Mouse (Mus musculus) heart, embryonic 12.5 days (tissue): ENCODE measurements at regions not wholly inside any gene's neighbourhood (a gene's known extent, or its start where the extent isn't known, plus 50 kb on each side); places are given as distances from the start of the nearest gene placed in this dataset.

Source experiments
- ATAC-seq: fragments of 200-750 bp; cut with Nextera tagmentation; 2 replicates; pipeline ENCODE4 v1.8.0; 2017; ENCODE audit warnings: moderate TSS enrichment, moderate library complexity; ENCODE audit not compliant: insufficient number of reproducible peaks, low FRiP score
- H3K27ac ChIP-seq: fragments of 300-500 bp; sonication (generic); 2 replicates; pipeline ENCODE4 v1.5.1; 2016; ENCODE audit warnings: mild to moderate bottlenecking, moderate library complexity; ENCODE audit not compliant: poor library complexity, severe bottlenecking
- H3K27me3 ChIP-seq: fragments of 300-500 bp; sonication (generic); replicated peaks from 2 replicates; pipeline ENCODE4 v1.6.1; 2016; ENCODE audit warnings: mild to moderate bottlenecking, moderate library complexity
- H3K36me3 ChIP-seq: fragments of 300-500 bp; sonication (generic); 2 replicates; pipeline ENCODE4 v1.6.1; 2016; ENCODE audit warnings: mild to moderate bottlenecking, moderate library complexity
- H3K4me1 ChIP-seq: fragments of 300-500 bp; sonication (generic); replicated peaks from 2 replicates; pipeline ENCODE4 v1.6.1; 2016; ENCODE audit warnings: mild to moderate bottlenecking
- H3K4me2 ChIP-seq: fragments of 300-500 bp; sonication (generic); 2 replicates; pipeline ENCODE4 v1.6.1; 2016; ENCODE audit warnings: mild to moderate bottlenecking, moderate library complexity
- H3K4me3 ChIP-seq: fragments of 300-500 bp; sonication (generic); 2 replicates; pipeline ENCODE4 v1.5.1; 2016; ENCODE audit warnings: mild to moderate bottlenecking
- H3K9ac ChIP-seq: fragments of 300-500 bp; sonication (generic); 2 replicates; pipeline ENCODE4 v1.6.1; 2016; ENCODE audit warnings: mild to moderate bottlenecking, moderate library complexity
- H3K9me3 ChIP-seq: fragments of 300-500 bp; sonication (generic); replicated peaks from 2 replicates; pipeline ENCODE4 v1.6.1; 2016; ENCODE audit warnings: mild to moderate bottlenecking, moderate library complexity
- WGBS: fragments of 180-500 bp; shearing (Covaris S2); methylation state at CpG from one replicate; pipeline ENCODE4 v1.1.7; 2016; 5-methylcytosine and 5-hydroxymethylcytosine counted together

GRCm38 (mm10) chr4:5495012-5495411, 701.9 kb upstream of the Impad1 start:
- H3K4me1 ChIP-seq, result no peaks in the 10 kb centered on the region
- H3K36me3 ChIP-seq, result no peaks in the 10 kb centered on the region
- 61% methylated on average over 1 of the region's 1 CpGs for WGBS
- H3K4me3 ChIP-seq, result no peak overlapping the region
- no peak overlapping the region for H3K27ac ChIP-seq
- H3K9ac ChIP-seq, result no peak overlapping the region
- no peak for ATAC-seq
- no peak overlapping the region for H3K4me2 ChIP-seq
- H3K9me3 ChIP-seq, result no peaks in the 10 kb centered on the region
- no peaks in the 10 kb centered on the region for H3K27me3 ChIP-seq

DNA sequence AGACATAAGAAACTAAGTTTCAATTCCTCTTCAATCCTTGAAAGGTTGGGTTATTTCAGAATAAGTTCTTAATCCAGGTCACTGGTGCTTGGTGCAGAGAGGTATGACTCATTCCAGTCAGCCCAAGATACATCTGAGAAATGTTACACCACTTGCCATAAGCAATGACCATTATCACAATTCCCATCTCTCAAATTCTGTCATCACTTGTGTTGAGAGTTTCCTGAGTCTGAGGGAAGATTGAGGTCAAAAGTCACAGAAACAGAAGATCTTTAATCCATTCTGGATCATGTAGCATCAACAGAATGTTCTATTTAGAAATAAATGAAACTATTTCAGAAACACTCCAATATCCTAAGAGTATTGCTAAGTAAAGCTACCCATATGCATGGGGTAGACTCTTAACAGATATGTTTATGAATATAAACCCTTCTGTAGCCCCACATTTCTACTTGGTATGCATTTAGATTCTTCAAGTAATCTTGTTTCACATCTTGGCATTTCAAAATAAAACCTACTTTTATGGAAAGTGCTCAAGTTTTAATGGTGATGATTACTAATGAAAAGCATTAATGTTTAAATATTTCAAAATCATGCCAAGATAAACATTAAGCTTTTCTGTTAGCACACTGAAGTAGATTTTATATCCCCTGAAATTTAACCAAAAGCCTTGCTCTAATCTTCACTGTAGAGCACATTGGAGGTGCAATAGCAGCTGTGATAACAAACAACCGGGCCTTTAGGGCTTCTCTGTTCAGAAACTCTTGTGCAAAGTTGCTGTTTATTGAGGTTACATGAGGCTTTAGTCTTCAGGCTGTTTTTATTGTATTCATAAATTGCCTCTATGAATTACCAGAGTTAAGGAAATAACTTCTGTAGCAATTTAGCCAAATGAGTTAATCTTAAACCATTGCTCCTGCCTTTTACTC, 701.2 kb upstream of the Impad1 start:
- WGBS, result 54% methylated on average over 1 of the region's 1 CpGs
- no peak overlapping the region for H3K4me2 ChIP-seq
- H3K36me3 ChIP-seq, result no peaks in the 10 kb centered on the region
- no peak overlapping the region for H3K27ac ChIP-seq
- no peaks in the 10 kb centered on the region for H3K9me3 ChIP-seq
- H3K27me3 ChIP-seq, result no peaks in the 10 kb centered on the region
- no peaks in the 10 kb centered on the region for H3K4me1 ChIP-seq
- H3K9ac ChIP-seq, result no peak overlapping the region
- no peak overlapping the region for H3K4me3 ChIP-seq
- ATAC-seq, result no peak

GRCm38 (mm10) chr4:5486786-5487185, 693.6 kb upstream of the Impad1 start:
- Histone ChIP-seq H3K9ac (no peak overlapping the region), H3K4me3 (no peak overlapping the region)
- ATAC-seq, result no peak

DNA sequence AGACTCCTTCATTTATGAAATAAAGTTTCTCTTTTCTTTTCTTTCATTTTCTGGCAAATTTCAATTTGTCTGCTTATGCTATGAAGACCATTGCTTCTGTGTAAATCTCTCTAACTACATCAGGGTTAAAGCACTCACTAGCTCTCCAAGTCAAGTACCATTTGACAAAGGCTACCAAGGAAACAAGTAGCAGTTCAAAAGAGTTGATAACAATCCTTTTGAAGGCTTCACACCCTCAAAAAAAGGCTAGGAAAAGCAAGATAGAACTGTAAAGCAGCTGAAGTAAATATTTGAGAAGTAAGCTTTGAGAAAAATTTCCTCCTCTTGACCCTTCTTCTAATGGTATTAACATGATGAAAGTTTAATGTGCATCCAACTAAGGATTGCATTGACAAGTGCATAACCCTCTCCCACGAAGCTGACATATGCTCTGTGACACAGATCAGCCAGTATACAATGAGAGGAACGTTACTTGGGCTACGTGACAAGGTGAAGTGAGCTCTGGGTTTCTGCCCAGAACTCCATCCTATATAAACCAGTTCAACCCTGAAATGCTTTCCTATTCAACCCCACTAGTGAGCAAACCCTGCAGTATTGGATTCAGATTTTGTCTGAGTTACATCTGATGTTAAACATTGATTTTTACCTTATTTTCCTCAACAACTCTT, 678.9 kb upstream of the Impad1 start:
- no peak overlapping the region for H3K27ac ChIP-seq
- 51% methylated on average over 3 of the region's 3 CpGs for WGBS
- no peak overlapping the region for H3K4me2 ChIP-seq
- no peak overlapping the region for H3K9ac ChIP-seq
- ATAC-seq, result no peak
- H3K4me1 ChIP-seq, result no peaks in the 10 kb centered on the region
- no peaks in the 10 kb centered on the region for H3K36me3 ChIP-seq
- H3K9me3 ChIP-seq, result no peaks in the 10 kb centered on the region
- H3K27me3 ChIP-seq, result no peaks in the 10 kb centered on the region
- H3K4me3 ChIP-seq, result no peak overlapping the region

More at GRCm38 (mm10) chr4:5486786-5487185, 693.6 kb upstream of the Impad1 start:
- H3K4me1 ChIP-seq, result no peaks in the 10 kb centered on the region
- no peaks in the 10 kb centered on the region for H3K27me3 ChIP-seq
- H3K27ac ChIP-seq, result no peak overlapping the region
- whole genome bisulfite sequencing, result 79% methylated on average over 2 of the region's 2 CpGs
- no peak overlapping the region for H3K4me2 ChIP-seq
- H3K36me3 ChIP-seq, result no peaks in the 10 kb centered on the region
- no peaks in the 10 kb centered on the region for H3K9me3 ChIP-seq

- Histone ChIP-seq H3K9ac (no peak overlapping the region), H3K27me3 (no peaks in the 10 kb centered on the region), H3K4me2 (no peak overlapping the region), H3K4me1 (no peaks in the 10 kb centered on the region), H3K4me3 (no peak overlapping the region), H3K27ac (no peak overlapping the region), H3K9me3 (no peaks in the 10 kb centered on the region), H3K36me3 (no peaks in the 10 kb centered on the region)
- ATAC-seq, result no peak
These were observed 666.0 kb upstream of the Impad1 start for GRCm38 (mm10) chr4:5459028-5459695.

- Histone ChIP-seq H3K27me3 (no peaks in the 10 kb centered on the region), H3K4me3 (no peak overlapping the region), H3K4me2 (no peak overlapping the region), H3K27ac (no peak overlapping the region), H3K4me1 (no peaks in the 10 kb centered on the region), H3K9ac (no peak overlapping the region), H3K36me3 (no peaks in the 10 kb centered on the region), H3K9me3 (no peaks in the 10 kb centered on the region)
- ATAC-seq, result no peak
- 76% methylated on average over 6 of the region's 6 CpGs for WGBS
These were observed 657.3 kb upstream of the Impad1 start for GRCm38 (mm10) chr4:5450417-5450816.

- 53% methylated on average over 2 of the region's 2 CpGs for WGBS
- no peaks in the 10 kb centered on the region for H3K36me3 ChIP-seq
- no peaks in the 10 kb centered on the region for H3K27me3 ChIP-seq
- H3K4me1 ChIP-seq, result no peaks in the 10 kb centered on the region
- no peak overlapping the region for H3K9ac ChIP-seq
- no peak overlapping the region for H3K4me2 ChIP-seq
- no peak overlapping the region for H3K4me3 ChIP-seq
- no peaks in the 10 kb centered on the region for H3K9me3 ChIP-seq
- ATAC-seq, result peak; percentile 83
- no peak overlapping the region for H3K27ac ChIP-seq
These were observed 648.3 kb upstream of the Impad1 start for GRCm38 (mm10) chr4:5441339-5442019.

GRCm38 (mm10) chr4:5437076-5437475, 643.9 kb upstream of the Impad1 start:
- H3K36me3 ChIP-seq, result no peaks in the 10 kb centered on the region
- no peak overlapping the region for H3K4me2 ChIP-seq
- 66% methylated on average over 3 of the region's 3 CpGs for WGBS
- H3K4me3 ChIP-seq, result no peak overlapping the region
- H3K4me1 ChIP-seq, result no peaks in the 10 kb centered on the region
- no peak overlapping the region for H3K9ac ChIP-seq
- ATAC-seq, result no peak
- no peaks in the 10 kb centered on the region for H3K27me3 ChIP-seq
- H3K27ac ChIP-seq, result no peak overlapping the region
- H3K9me3 ChIP-seq, result no peaks in the 10 kb centered on the region
